ENCODE assay signal across 8 mouse cellular contexts in genomic region chr1:165503307-165504024, GRCm38 (mm10). TPM values are rescaled to one million over a fixed set of nuclear protein-coding genes. Genes with fewer than 3 reads are reported as not detected.
A peak's percentile ranks its signal among the peaks of the same experiment; 100 is the strongest.
DNase-seq lines count a peak whose midpoint lies in the region; ATAC-seq lines count a peak whose summit lies in the region.

No protein-coding gene starts in this region.

- H3K27ac ChIP-seq in intestine, embryonic 16.5 days (ENCODE audit: low read length): no peak overlapping the region
- no peak overlapping the region for H3K27ac ChIP-seq in stomach, embryonic 14.5 days (ENCODE audit: low read length)

- H3K4me1 ChIP-seq in intestine, embryonic 16.5 days (ENCODE audit: control insufficient read depth, insufficient read depth, low read length): peaks cover 5% of the 10 kb centered on the region
- peaks cover 10% of the 10 kb centered on the region for H3K4me1 ChIP-seq in stomach, embryonic 14.5 days (ENCODE audit: control insufficient read depth, insufficient read depth, low read length)

- no peaks in the 10 kb centered on the region for H3K27me3 ChIP-seq in intestine, embryonic 16.5 days (replicated peaks; ENCODE audit: control insufficient read depth, insufficient read depth, low read length)
- no peaks in the 10 kb centered on the region for H3K27me3 ChIP-seq in stomach, embryonic 14.5 days (ENCODE audit: control insufficient read depth, insufficient read depth, low read length)

- no peak overlapping the region for H3K9ac ChIP-seq in intestine, embryonic 16.5 days (ENCODE audit: low read depth, low read length)
- H3K9ac ChIP-seq in stomach, embryonic 14.5 days (replicated peaks; ENCODE audit: low read depth, low read length): no peak overlapping the region

- H3K9me3 ChIP-seq in intestine, embryonic 16.5 days (ENCODE audit: control insufficient read depth, low read length): no peaks in the 10 kb centered on the region
- no peaks in the 10 kb centered on the region for H3K9me3 ChIP-seq in stomach, embryonic 14.5 days (ENCODE audit: control insufficient read depth, low read depth, low read length)

- WGBS in intestine, embryonic 16.5 days: 26% methylated on average over 10 of the region's 10 CpGs
- 16% methylated on average over 10 of the region's 10 CpGs for WGBS in stomach, embryonic 14.5 days

- ATAC-seq in erythroid progenitor cell, adult 5-6 weeks (replicated peaks; ENCODE audit: low FRiP score, poor library complexity, severe bottlenecking): 0 out of 2 replicates have a peak, but pooled peaks have one; percentile 10
- peak; percentile 55 for ATAC-seq in intestine, embryonic 16.5 days
- peak; percentile 56; the same call in 1 of the 2 replicates for ATAC-seq in stomach, embryonic 14.5 days (ENCODE audit: insufficient number of reproducible peaks, insufficient read depth, low FRiP score, low read depth)

- H3K36me3 ChIP-seq in intestine, embryonic 16.5 days (ENCODE audit: control insufficient read depth, insufficient read depth, low read length): no peaks in the 10 kb centered on the region
- no peaks in the 10 kb centered on the region for H3K36me3 ChIP-seq in stomach, embryonic 14.5 days (ENCODE audit: control insufficient read depth, insufficient read depth, low read length)

- H3K4me2 ChIP-seq in intestine, embryonic 16.5 days (ENCODE audit: low read depth, low read length): no peak overlapping the region
- no peak overlapping the region for H3K4me2 ChIP-seq in stomach, embryonic 14.5 days (replicated peaks; ENCODE audit: low read depth, low read length)

- DNase-seq in cerebellum, postnatal 10 days: peak; percentile 10 to 17
- DNase-seq in cerebellum, adult 11 months: no peak
- peak; percentile 56 for DNase-seq in NIH3T3 (ENCODE audit: low read depth)
- DNase-seq in lung, adult 18-20 months: peak; percentile 52 to 65
- no peak for DNase-seq in cerebellum, adult 11-12 months

- H3K4me3 ChIP-seq in intestine, embryonic 16.5 days (ENCODE audit: low read length): no peak overlapping the region
- no peak overlapping the region for H3K4me3 ChIP-seq in stomach, embryonic 14.5 days (ENCODE audit: low read depth, low read length)

RNA-seq across cellular contexts. Expression of gene Adcy10, which starts 18.5 kb away (rescaled TPM):
- not detected in 2 replicates for total RNA-seq in erythroid progenitor cell, adult 5-6 weeks (2015; ENCODE audit: low replicate concordance)
- total RNA-seq in erythroid progenitor cell, adult 5-6 weeks (2017; ENCODE audit: low replicate concordance): 0.15 TPM in 1 of 2 replicates, not detected in the other
- not detected in 2 replicates for polyA plus RNA-seq in intestine, embryonic 16.5 days (2015; fragmentation: Nextera tagmentation; extraction: Ambion mirVana)
- 0.39 TPM in 1 of 2 replicates, not detected in the other for polyA plus RNA-seq in stomach, embryonic 14.5 days (2014; fragmentation: Nextera tagmentation; extraction: Ambion mirVana)

RNA-seq across cellular contexts. Expression of gene Mpc2, which starts 43.0 kb away (rescaled TPM):
- total RNA-seq in erythroid progenitor cell, adult 5-6 weeks (2015; ENCODE audit: low replicate concordance): 91.2 and 119 TPM in 2 replicates
- 141 and 142 TPM in 2 replicates for total RNA-seq in erythroid progenitor cell, adult 5-6 weeks (2017; ENCODE audit: low replicate concordance)
- polyA plus RNA-seq in intestine, embryonic 16.5 days (2015; fragmentation: Nextera tagmentation; extraction: Ambion mirVana): 154 and 156 TPM in 2 replicates
- polyA plus RNA-seq in stomach, embryonic 14.5 days (2014; fragmentation: Nextera tagmentation; extraction: Ambion mirVana): 154 and 161 TPM in 2 replicates

RNA-seq across cellular contexts. Expression of gene Dcaf6, which starts 43.2 kb away (rescaled TPM):
- 121 and 144 TPM in 2 replicates for total RNA-seq in erythroid progenitor cell, adult 5-6 weeks (2015; ENCODE audit: low replicate concordance)
- total RNA-seq in erythroid progenitor cell, adult 5-6 weeks (2017; ENCODE audit: low replicate concordance): 172 and 178 TPM in 2 replicates
- 10.1 and 10.7 TPM in 2 replicates for polyA plus RNA-seq in intestine, embryonic 16.5 days (2015; fragmentation: Nextera tagmentation; extraction: Ambion mirVana)
- polyA plus RNA-seq in stomach, embryonic 14.5 days (2014; fragmentation: Nextera tagmentation; extraction: Ambion mirVana): 24.5 and 26.1 TPM in 2 replicates

Comparison
In these comparisons a context has a peak if more than half of its experiments do, and no peak if none do; other contexts are left out.
1. DNase-seq: peak in cerebellum, postnatal 10 days (2 of 2), NIH3T3 (single experiment) and lung, adult 18-20 months (2 of 2); none in cerebellum, adult 11 months (single experiment) and cerebellum, adult 11-12 months (single experiment).
2. Peak in every context shown above with its lines, with median percentiles within 50 percentile points of each other: ATAC-seq.